Mouse (Mus musculus): ENCODE data around the gene Abca5.

GRCm38 (mm10) chr11:110266757-110267156 lies 70.8 kb downstream of the Abca5 start:
- no peak for TF ChIP-seq CTCF (IDR thresholded peaks at IDR 0.05; ENCODE audit: low read depth)
- no peak for TF ChIP-seq EP300 (IDR thresholded peaks at IDR 0.05; ENCODE audit: low read depth)
